Mouse (Mus musculus): ENCODE results near the gene Ptgdr.
"Not testable (repeated sequence)": the region's sequence is repeated elsewhere in the genome, so short reads cannot be mapped to it uniquely, and the experiment has no call there.

Ptgdr gene

GRCm38 (mm10) chr14:44858868-44859613 lies at the start of gene Ptgdr:
Ptgdr (minus strand) TSS chr14:44859375.
- no peak for DNase-seq (ENCODE audit: low spot score)

GRCm38 (mm10) chr14:44907774-44908173 lies 48.6 kb upstream of the Ptgdr start:
- no peak for DNase-seq (ENCODE audit: low spot score)

GRCm38 (mm10) chr14:44904199-44904598 lies 45.0 kb upstream of the Ptgdr start:
- no peak for DNase-seq (ENCODE audit: low spot score)

GRCm38 (mm10) chr14:44901735-44902134 lies 42.6 kb upstream of the Ptgdr start:
- DNase-seq (ENCODE audit: low spot score), result not testable (repeated sequence)

- DNase-seq (ENCODE audit: low spot score), result no peak
These were observed 32.4 kb upstream of the Ptgdr start for GRCm38 (mm10) chr14:44891387-44892132.

DNA sequence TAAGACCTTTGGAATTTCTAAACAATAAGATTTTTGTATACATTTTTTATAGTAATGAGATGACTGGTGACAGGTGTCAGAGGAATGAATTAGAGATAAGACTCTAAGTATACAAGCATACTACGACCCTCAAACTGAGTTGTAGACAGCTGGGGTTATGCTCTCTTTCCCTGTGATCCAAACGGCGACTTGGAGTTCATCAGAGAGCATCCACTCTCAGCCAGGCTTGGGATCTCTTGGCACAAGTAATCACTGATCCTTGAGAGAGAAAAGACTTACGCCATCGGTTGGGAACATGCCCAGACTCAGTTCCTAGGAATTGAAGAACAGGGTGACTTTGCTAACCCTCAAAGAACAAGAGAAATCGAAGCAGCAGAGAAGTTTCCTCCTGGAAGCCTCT lies 10.5 kb upstream of the Ptgdr start:
- no peak for DNase-seq (ENCODE audit: low spot score)

DNA sequence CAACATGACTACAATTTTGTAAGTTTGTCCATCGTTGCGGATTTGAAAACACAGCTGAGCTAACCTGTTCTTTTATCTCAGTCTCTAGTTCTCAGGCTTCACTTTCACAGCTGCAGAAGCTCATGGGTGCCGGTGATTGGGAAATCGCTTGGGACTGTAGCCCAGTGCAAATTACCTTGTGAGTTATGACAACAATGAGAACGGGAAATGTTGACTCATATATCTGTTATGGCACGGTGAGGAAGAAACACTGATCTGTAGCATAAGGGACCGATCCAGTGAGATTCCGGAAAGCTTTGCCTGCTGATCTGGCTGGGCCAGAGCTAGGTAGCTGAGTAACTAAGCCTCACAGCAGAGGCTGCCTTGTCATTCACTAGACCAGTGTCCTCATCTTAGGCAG lies 6.5 kb upstream of the Ptgdr start:
- no peak for DNase-seq (ENCODE audit: low spot score)

DNA sequence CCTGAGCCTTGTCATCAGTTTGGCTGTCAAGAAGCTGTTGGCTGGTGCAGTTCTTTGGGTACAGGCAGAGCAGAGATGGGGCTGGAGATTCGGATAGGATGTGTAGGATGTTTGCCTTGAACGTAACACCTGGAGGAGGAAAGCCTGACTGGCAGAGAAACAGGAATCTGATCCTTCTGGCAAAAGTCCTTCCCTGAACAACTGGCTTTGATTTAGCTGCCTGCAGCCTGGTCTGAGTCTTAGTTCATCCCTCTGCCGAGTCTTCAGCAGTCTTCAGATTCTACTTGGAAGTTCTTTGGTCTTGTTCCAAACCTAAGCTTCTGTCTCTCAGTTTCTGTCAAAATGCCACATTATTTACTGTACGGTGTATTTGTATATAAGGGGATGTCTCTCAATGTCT lies 3.9 kb upstream of the Ptgdr start:
- DNase-seq (ENCODE audit: low spot score), result no peak

DNA sequence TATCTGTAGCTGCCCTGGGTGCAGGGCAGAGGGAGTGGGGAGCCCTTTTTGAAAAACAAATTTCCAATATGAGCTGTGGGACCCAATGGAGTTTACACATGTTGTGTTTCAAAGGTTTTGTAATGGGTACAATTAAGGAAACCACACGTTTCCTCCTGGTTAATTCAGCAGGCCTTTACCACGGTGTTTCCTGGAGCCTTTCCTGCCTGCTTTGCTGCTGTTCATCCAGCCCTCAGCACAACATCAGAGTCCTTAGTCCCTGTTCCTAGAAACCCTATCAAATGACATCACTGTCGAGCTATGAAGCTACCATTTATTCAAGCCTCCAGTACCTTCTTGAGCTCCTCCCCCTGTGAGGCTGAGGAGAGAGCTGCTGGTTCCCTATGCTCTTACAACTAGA lies 2.0 kb upstream of the Ptgdr start:
- DNase-seq (ENCODE audit: low spot score), result no peak

- no peak for DNase-seq (ENCODE audit: low spot score)
These were observed 803 bp downstream of the Ptgdr start for GRCm38 (mm10) chr14:44858372-44858771.

GRCm38 (mm10) chr14:44850637-44851036 lies 8.5 kb downstream of the Ptgdr start:
- DNase-seq (ENCODE audit: low spot score), result not testable (repeated sequence)

DNA sequence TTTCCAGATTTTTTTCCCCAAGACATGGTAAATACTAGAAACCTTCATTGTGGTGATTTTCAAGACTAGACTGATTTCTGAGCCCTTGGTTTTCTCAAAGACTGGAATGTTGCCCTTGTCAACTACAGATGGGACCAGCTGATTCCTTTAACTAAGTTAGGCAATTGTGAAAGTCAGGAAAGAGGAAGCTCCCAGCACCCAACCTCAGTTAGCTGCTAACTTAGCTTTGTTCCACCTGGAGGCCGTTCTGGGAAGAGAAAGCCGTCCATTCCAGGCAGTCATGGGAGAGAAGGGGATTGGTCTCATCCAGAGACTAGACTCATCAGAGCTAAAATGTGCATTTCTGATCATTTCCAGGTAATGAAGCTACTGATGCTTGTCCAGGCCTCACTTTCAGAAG lies 11.4 kb downstream of the Ptgdr start:
- DNase-seq (ENCODE audit: low spot score), result no peak

GRCm38 (mm10) chr14:44846558-44847263 lies 12.5 kb downstream of the Ptgdr start:
- DNase-seq (ENCODE audit: low spot score), result no peak

DNA sequence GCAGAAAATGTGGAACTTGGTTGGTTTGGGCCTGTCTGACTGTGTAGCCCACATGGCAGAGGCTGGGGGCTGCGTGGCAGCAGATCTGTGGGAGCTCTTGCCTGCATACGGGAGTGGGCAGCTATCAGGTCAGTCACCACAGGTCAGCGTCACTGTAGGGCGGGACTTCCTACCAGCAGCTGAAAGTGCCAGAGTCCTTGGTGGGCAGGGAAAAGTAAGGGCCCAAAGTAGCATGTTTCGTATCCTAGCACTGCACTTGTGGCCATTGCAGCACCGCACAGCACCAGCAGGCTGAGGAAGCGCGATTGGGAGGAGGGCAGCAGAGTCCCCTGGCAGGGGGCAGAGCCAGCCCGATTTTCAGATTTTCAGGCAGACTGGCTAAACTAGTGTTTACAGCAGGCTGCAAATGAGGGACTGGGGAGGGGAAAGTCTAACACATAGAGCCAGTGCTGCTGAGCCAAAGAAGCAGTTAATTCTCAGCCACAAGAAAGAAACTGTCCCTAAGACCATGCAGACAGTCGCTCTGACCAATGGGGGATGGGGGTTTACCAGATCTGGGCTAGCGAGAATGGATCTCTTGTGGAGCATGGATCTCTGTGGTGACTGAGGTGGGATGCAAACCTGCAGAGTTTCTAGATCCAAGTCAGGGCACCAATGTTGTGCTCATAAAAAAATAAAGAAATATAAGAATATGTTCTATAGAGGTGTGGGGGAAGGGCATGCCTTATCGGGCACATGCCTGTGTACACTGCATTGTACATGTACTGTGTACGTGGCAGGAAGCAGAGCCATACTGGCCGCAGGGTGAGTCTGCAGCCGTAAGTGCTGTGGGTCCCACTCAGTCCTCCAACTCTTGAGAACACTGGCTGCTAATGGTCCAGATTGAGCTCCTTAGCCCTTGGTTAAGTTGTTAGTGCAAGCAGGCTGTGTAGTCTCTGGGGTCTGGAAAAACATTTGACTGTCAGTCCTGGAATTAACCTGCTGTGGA lies 15.1 kb downstream of the Ptgdr start:
- DNase-seq (ENCODE audit: low spot score), result no peak

- no peak for DNase-seq (ENCODE audit: low spot score)
These were observed 20.5 kb downstream of the Ptgdr start for GRCm38 (mm10) chr14:44838685-44839084.

DNA sequence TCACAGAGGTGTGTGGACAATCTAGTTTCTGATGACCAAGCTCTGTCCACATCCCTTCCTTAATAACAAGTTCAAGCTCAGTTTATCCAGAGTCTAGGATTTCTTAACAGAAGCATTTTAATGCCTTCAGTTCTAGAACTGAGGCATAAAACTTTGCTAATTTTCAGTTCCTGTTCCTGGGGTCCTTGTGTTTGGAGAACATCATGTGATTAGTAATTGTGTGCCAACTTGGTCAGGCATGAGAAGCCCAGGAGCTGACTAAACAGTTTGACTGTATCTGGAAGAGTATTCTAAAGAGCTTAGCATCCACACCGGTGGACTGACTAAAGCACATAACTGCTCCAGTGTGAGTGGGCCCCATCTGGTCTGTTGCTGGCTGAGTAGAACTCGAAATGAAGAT lies 24.0 kb downstream of the Ptgdr start:
- DNase-seq (ENCODE audit: low spot score), result no peak

- not testable (repeated sequence) for DNase-seq (ENCODE audit: low spot score)
These were observed 25.0 kb downstream of the Ptgdr start for GRCm38 (mm10) chr14:44834134-44834533.

DNA sequence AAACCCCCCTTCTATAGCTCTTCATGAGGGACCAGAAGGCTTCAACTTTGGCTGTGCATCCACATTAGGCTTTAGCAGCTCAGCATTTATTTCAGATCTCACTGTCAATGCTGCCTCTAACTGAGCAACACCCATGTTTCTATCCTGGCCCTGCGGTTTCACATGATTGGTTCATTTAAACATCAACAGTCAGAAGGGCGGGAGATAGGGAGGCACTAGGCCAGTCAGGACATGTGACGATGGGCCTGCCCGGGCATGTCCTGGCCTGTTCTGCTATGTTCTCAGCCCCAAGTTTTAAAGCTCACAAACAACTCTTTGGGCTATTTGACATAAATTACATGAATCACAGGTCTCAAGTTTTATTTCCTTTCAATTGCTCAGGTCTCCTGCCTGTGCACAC lies 26.1 kb downstream of the Ptgdr start:
- DNase-seq (ENCODE audit: low spot score), result not testable (repeated sequence)

- no peak for DNase-seq (ENCODE audit: low spot score)
These were observed 31.4 kb downstream of the Ptgdr start for GRCm38 (mm10) chr14:44827736-44828135.

DNA sequence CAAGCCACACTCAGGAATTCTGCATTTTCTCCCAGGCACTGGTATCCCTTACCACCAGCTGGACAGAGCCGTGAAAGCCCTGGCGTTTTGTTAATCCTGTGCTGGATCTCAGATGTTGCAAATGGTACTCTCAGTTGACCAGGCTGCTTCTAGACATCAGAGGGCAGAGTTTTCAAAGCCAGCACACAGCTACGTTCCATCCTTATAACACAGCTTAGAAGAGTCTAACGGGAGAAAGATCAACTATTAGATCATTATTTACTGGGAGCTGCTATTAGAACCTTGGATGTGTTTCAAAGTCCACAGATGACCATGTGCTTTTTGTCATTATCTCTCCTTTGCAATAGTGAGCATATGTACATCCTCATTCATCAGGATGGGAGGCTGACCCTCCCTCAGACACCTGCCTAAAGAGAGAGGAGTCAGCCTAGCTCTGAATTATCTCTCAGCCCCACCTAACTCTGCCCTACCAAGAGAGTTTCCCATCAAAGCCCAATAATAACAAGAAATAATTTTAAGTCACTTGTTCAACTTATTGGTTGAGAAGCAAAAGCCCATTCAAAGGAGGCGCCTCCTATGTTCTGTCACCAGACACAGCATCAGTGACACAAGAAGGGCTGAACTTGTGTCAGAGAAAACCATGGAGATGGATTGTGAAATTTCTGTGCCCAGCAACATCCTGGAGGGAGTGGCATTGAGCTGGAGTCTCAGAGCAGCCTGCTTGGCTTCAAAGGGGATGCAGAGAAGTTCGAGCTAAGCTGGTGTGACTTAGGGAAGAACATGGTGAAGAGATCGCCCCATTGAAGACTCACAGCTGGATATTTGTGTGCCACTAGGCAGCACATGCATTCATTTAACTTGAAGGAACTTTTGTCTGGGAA lies 37.8 kb downstream of the Ptgdr start:
- DNase-seq (ENCODE audit: low spot score), result no peak

DNA sequence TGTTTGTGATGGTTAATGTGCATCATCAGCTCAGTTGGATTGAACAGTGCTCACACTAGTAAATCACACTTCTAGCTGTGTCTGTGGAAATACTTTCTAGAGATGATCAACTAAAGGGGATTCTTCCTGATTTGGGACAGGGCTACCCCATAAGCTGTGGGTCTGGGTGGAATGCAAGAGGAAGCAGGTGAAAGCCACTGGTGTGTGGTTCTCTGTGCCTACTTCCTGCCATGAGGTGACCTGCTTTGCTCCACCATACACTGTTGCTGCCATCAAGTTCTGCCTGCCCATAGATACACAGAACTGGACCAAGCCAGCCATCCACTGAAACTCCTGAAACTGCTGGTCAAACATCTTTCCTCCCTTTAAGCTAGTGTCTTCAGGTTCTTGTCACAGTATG lies 46.0 kb downstream of the Ptgdr start:
- not testable (repeated sequence) for DNase-seq (ENCODE audit: low spot score)
